In the genomic region with DNA sequence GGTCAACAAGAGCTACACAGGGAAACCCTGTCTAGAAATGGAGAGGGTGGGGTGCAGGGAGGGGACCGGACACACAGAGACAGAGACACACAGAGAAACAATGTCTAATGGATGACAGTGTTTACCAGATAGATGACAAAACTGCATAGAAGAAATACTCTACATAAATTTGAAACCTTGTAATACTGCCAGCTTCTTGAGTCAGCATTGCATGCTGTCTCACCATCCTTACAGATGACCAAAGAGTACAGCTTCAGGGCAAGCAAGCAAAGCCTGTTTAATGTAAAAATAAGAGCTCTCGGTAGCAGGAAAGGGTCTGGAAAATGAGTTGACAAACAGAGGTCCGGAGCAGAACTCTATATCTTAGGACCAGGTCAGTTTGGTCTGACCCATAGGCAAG, we compare ENCODE assay signal across 23 mouse cellular contexts.
DNase-seq lines count a peak whose midpoint lies in the region; TF ChIP-seq lines count a peak whose summit lies in the region.
"Had no signal": no experiment of that assay in that cellular context is flagged by ENCODE, and none has a peak within 500 bp of the region (broad histone marks: within the 10 kb centered on the region; RNA-seq: fewer than 3 reads in every experiment).

No protein-coding gene starts in this region.

- TF ChIP-seq POLR2A in myocyte (IDR thresholded peaks at IDR 0.05; ENCODE audit: insufficient read length, low read depth), result no peak

- no peak overlapping the region for H3ac ChIP-seq in myocyte (ENCODE audit: control insufficient read depth, insufficient read length)

- no peaks in the 10 kb centered on the region for H3K36me3 ChIP-seq in myocyte (ENCODE audit: control insufficient read depth, insufficient read depth)
- H3K36me3 ChIP-seq: embryonic facial prominence, embryonic 10.5 days; embryonic facial prominence, embryonic 12.5 days; forebrain, embryonic 10.5 days; forebrain, embryonic 12.5 days; forebrain, embryonic 15.5 days; G1E had no signal

- no peak overlapping the region for H3K4me2 ChIP-seq in myocyte (ENCODE audit: low read depth)
- H3K4me2 ChIP-seq: embryonic facial prominence, embryonic 12.5 days; forebrain, embryonic 12.5 days; forebrain, embryonic 15.5 days had no signal

- no peaks in the 10 kb centered on the region for H3K27me3 ChIP-seq in myocyte (ENCODE audit: control insufficient read depth, insufficient read depth, insufficient read length)
- H3K27me3 ChIP-seq: CH12.LX; embryonic facial prominence, embryonic 12.5 days; forebrain, embryonic 12.5 days; forebrain, embryonic 15.5 days; Patski had no signal

- no peaks in the 10 kb centered on the region for H3K79me2 ChIP-seq in myocyte (ENCODE audit: control insufficient read depth, insufficient read depth)

- no peak overlapping the region for H3K4me3 ChIP-seq in myocyte
- H3K4me3 ChIP-seq: embryonic facial prominence, embryonic 10.5 days; embryonic facial prominence, embryonic 12.5 days; erythroblast, embryonic 14.5 days; forebrain, embryonic 10.5 days; forebrain, embryonic 12.5 days; forebrain, embryonic 15.5 days had no signal

- DNase-seq in 3T3-L1 (ENCODE audit: low read depth, low spot score) (peak; percentile 80), NIH3T3 (ENCODE audit: low read depth) (peak; percentile 76)
- DNase-seq in layer of hippocampus, adult 9-10 months (ENCODE audit: low spot score), result no peak
- no peak for DNase-seq in ovary, postnatal 36 days (ENCODE audit: low spot score)
- DNase-seq: adrenal gland, postnatal 10 days; adrenal gland, postnatal 25 days; B cell, adult 2 months; cerebellum, adult 11-12 months; cerebellum, adult 2 months; cerebellum, adult 9-10 months; cerebellum, postnatal 10 days; cerebellum, postnatal 25 days; forebrain, postnatal 0 days had no signal

TF ChIP-seq in myocyte, 11 proteins besides CTCF, POLR2A, EP300 and RAD21:
- TF ChIP-seq POLR2AphosphoS2 (IDR thresholded peaks at IDR 0.05; ENCODE audit: insufficient read length, low read depth) (no peak), CEBPB (IDR thresholded peaks at IDR 0.05; ENCODE audit: insufficient read depth, poor library complexity, severe bottlenecking) (0 out of 2 replicates have a peak, but pooled peaks have one; percentile 11)

Comparison
In these comparisons a context has a peak if more than half of its experiments do, and no peak if none do; other contexts are left out.
1. DNase-seq: peak in 3T3-L1 (single experiment) and NIH3T3 (single experiment); none in layer of hippocampus, adult 9-10 months (single experiment) and ovary, postnatal 36 days (single experiment).